Mouse (Mus musculus) G1E (cell line): ENCODE data around the gene Arid3a. TPM values are rescaled to one million over a fixed set of nuclear protein-coding genes. Genes with fewer than 3 reads are reported as not detected.
A peak's percentile ranks its signal among the peaks of the same experiment; 100 is the strongest.

Experiments
- ATAC-seq: 2 replicates; pipeline ENCODE4 v1.8.0; 2016; ENCODE audit warnings: mild to moderate bottlenecking; ENCODE audit not compliant: insufficient number of reproducible peaks, poor library complexity, low FRiP score, severe bottlenecking; ENCODE audit errors: extremely low read depth
- DNase-seq: peaks from one replicate; pipeline ENCODE4 v3.0.0; 2012; ENCODE audit warnings: low spot score
- H3K27me3 ChIP-seq: 2 replicates; pipeline ENCODE4 v1.6.1; 2012; ENCODE audit warnings: mild to moderate bottlenecking, low read length, inconsistent platforms; ENCODE audit not compliant: insufficient read depth
- H3K36me3 ChIP-seq: replicated peaks from 2 replicates; pipeline ENCODE3; 2012; ENCODE audit warnings: mild to moderate bottlenecking, inconsistent platforms
- H3K4me1 ChIP-seq: 2 replicates; pipeline ENCODE4 v1.6.1; 2012; ENCODE audit warnings: low read depth, low read length, inconsistent platforms, mixed read lengths; ENCODE audit not compliant: insufficient read depth
- H3K4me3 ChIP-seq: 2 replicates; pipeline ENCODE4 v1.5.1; 2012; ENCODE audit warnings: low read depth, mild to moderate bottlenecking, inconsistent platforms, low read length, moderate library complexity, mixed read lengths
- H3K9me3 ChIP-seq: replicated peaks from 2 replicates; pipeline ENCODE4 v1.6.1; 2012; ENCODE audit warnings: inconsistent platforms
- CTCF ChIP-seq: IDR thresholded peaks from 2 replicates; pipeline ENCODE4 v1.5.1; 2012; ENCODE audit warnings: low read depth, low read length, inconsistent platforms, mixed read lengths
- GATA1 ChIP-seq: IDR thresholded peaks from 2 replicates; pipeline ENCODE4 v1.6.1; 2012; ENCODE audit warnings: borderline replicate concordance, low read length, inconsistent platforms, mixed read lengths
- GATA2 ChIP-seq: IDR thresholded peaks from 2 replicates; pipeline ENCODE4 v1.6.1; 2012; ENCODE audit warnings: low read depth, low read length, inconsistent platforms, borderline replicate concordance
- POLR2AphosphoS5 ChIP-seq: IDR thresholded peaks from 2 replicates; pipeline ENCODE4 v1.6.1; 2012; ENCODE audit warnings: low read depth, low read length, inconsistent platforms; ENCODE audit not compliant: insufficient replicate concordance
- TAL1 ChIP-seq: conservative IDR thresholded peaks from 2 replicates; pipeline ENCODE4 v1.6.1; 2012; ENCODE audit warnings: low read depth, low read length, inconsistent platforms, mixed read lengths
- polyA plus RNA-seq: library from polyadenylated mRNA; stranded (reverse); fragments of >175 nt; gene quantifications from 2 replicates; pipeline ENCODE4 v1.2.3, GENCODE M21; 2012
- total RNA-seq, 2 experiments: library from RNA; stranded (forward) in 1 of 2; stranded (reverse) in 1 of 2; fragments of 200-1000 nt in 1 of 2; fragments of >200 nt in 1 of 2; fragmentation: Nextera tagmentation in 1 of 2; gene quantifications; 2 replicates each; pipeline ENCODE4 v1.2.3; 2014 to 2017

Arid3a gene
- total and polyA plus RNA-seq, 3 experiments, result 32.8 to 164 (median 35.4) TPM

- TF ChIP-seq CTCF, result no peak
- TF ChIP-seq GATA1, result no peak
- no peak for TF ChIP-seq TAL1
- TF ChIP-seq POLR2AphosphoS5, result no peak
- no peak for TF ChIP-seq GATA2
- no peaks in the 10 kb centered on the region for H3K27me3 ChIP-seq
- no peaks in the 10 kb centered on the region for H3K9me3 ChIP-seq
- ATAC-seq, result no peak
- peak overlapping the region; percentile 48; the same call in 1 of the 2 replicates for H3K4me3 ChIP-seq
- H3K36me3 ChIP-seq, result peaks cover 100% of the 10 kb centered on the region
- peaks cover 98% of the 10 kb centered on the region for H3K4me1 ChIP-seq
- DNase-seq, result no peak
Observed at GRCm38 (mm10) chr10:79942988-79943387, 16.1 kb downstream of the Arid3a start.

GRCm38 (mm10) chr10:79943471-79943901 is 16.6 kb downstream of the Arid3a start:
- Histone ChIP-seq H3K4me1 (peaks cover 96% of the 10 kb centered on the region), H3K27me3 (no peaks in the 10 kb centered on the region), H3K9me3 (no peaks in the 10 kb centered on the region), H3K4me3 (peak overlapping the region; percentile 48; the same call in 1 of the 2 replicates), H3K36me3 (peaks cover 98% of the 10 kb centered on the region)
- no peak for DNase-seq
- TF ChIP-seq GATA2 (no peak), POLR2AphosphoS5 (no peak), CTCF (no peak), GATA1 (no peak), TAL1 (no peak)
- ATAC-seq, result no peak

- Histone ChIP-seq H3K36me3 (peaks cover 98% of the 10 kb centered on the region), H3K4me3 (peak overlapping the region; percentile 62; the same call in 1 of the 2 replicates), H3K27me3 (no peaks in the 10 kb centered on the region), H3K9me3 (no peaks in the 10 kb centered on the region), H3K4me1 (peaks cover 82% of the 10 kb centered on the region)
- TF ChIP-seq GATA2, result no peak
- TF ChIP-seq CTCF, result no peak
- no peak for TF ChIP-seq GATA1
- no peak for TF ChIP-seq POLR2AphosphoS5
- no peak for TF ChIP-seq TAL1
- ATAC-seq (0 out of 2 replicates have a peak, but pooled peaks have one; percentile 18), DNase-seq (peak; percentile 45)
Observed at GRCm38 (mm10) chr10:79945507-79946234, 18.8 kb downstream of the Arid3a start.

- ATAC-seq (peak; percentile 52; the same call in 1 of the 2 replicates), DNase-seq (peak; percentile 65)
- Histone ChIP-seq H3K27me3 (no peaks in the 10 kb centered on the region), H3K4me1 (peaks cover 71% of the 10 kb centered on the region), H3K9me3 (no peaks in the 10 kb centered on the region), H3K4me3 (peak overlapping the region; percentile 62; the same call in 1 of the 2 replicates), H3K36me3 (peaks cover 98% of the 10 kb centered on the region)
- TF ChIP-seq POLR2AphosphoS5, result no peak
- TF ChIP-seq GATA2, result no peak
- TF ChIP-seq GATA1, result no peak
- TF ChIP-seq TAL1, result no peak
- no peak for TF ChIP-seq CTCF
Observed at GRCm38 (mm10) chr10:79946752-79947322, 20.0 kb downstream of the Arid3a start.

- Histone ChIP-seq H3K4me3 (no peak overlapping the region), H3K9me3 (no peaks in the 10 kb centered on the region), H3K36me3 (peaks cover 95% of the 10 kb centered on the region), H3K27me3 (no peaks in the 10 kb centered on the region), H3K4me1 (peaks cover 64% of the 10 kb centered on the region)
- DNase-seq (no peak), ATAC-seq (no peak)
- TF ChIP-seq GATA2, result no peak
- no peak for TF ChIP-seq GATA1
- TF ChIP-seq POLR2AphosphoS5, result no peak
- TF ChIP-seq CTCF, result no peak
- no peak for TF ChIP-seq TAL1
Observed at GRCm38 (mm10) chr10:79947502-79947901, 20.7 kb downstream of the Arid3a start.

GRCm38 (mm10) chr10:79949873-79950272 is 23.0 kb downstream of the Arid3a start:
- Histone ChIP-seq H3K4me1 (peaks cover 50% of the 10 kb centered on the region), H3K36me3 (peaks cover 89% of the 10 kb centered on the region), H3K27me3 (no peaks in the 10 kb centered on the region), H3K4me3 (no peak overlapping the region), H3K9me3 (no peaks in the 10 kb centered on the region)
- no peak for TF ChIP-seq TAL1
- no peak for TF ChIP-seq POLR2AphosphoS5
- no peak for TF ChIP-seq GATA2
- TF ChIP-seq GATA1, result no peak
- TF ChIP-seq CTCF, result no peak
- DNase-seq (no peak), ATAC-seq (no peak)
